In the genomic region with DNA sequence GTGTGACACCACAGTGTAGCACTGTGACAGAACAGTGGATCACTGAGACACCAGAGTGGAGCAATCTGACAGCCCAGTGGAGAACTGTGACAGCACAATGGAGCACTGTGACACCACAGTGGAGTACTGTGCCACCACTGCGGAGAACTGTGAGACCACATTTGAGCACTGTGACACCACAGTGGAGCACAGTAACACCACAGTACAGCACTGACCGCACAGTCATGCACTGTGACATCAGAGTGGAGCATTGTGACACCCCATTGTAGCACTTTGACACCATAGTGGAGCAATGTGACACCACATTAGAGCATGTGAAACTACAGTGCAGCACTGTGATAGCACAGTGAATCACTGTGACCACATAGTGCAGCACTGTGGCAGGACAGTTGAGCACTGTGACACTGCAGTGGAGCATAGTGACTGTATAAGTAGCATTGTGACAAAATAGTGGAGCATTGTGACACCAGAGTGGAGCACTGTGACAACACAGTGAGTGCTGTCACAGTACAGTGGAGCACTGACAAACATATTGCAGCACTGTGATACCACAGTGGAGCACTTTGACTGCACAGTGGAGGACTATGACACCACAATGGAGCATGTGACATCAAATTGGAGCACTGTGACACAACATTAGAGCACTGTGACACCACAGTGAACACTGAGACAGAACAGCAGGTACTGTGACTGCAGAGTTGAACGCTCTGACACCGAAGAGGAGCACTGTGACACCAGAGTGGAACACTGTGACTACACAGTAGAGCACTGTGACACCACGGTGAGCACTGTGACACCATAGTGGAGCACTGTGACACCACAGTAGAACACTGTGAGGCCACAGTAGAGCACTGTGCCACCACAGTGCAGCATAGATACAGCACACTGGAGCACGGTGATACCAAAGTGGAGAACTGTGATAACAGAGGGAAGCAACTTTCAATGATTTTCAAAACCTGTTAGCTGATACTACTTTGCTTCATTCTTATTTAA, we compare ENCODE assay signal across 8 mouse cellular contexts.
A peak's percentile ranks its signal among the peaks of the same experiment; 100 is the strongest.
DNase-seq lines count a peak whose midpoint lies in the region; ATAC-seq and TF ChIP-seq lines count a peak whose summit lies in the region.

No protein-coding gene starts in this region.

- peak; percentile 0 for DNase-seq in adrenal gland, postnatal 10 days
- no peak for DNase-seq in adrenal gland, postnatal 25 days
- peak; percentile 13 for DNase-seq in stomach, postnatal 0 days (ENCODE audit: low spot score)
- no peak for DNase-seq in cerebellum, postnatal 36 days
- no peak for DNase-seq in layer of hippocampus, adult 2 months (ENCODE audit: low spot score in 2 of 2)

- no peaks in the 10 kb centered on the region; the same call in 1 of the 2 replicates for H3K4me1 ChIP-seq in megakaryocyte, embryonic 14.5 days
- H3K4me1 ChIP-seq in limb, embryonic 15.5 days = no peaks in the 10 kb centered on the region
- no peaks in the 10 kb centered on the region for H3K4me1 ChIP-seq in stomach, postnatal 0 days (replicated peaks; ENCODE audit: control insufficient read depth, insufficient read depth)

- no peak overlapping the region for H3K4me2 ChIP-seq in limb, embryonic 15.5 days
- no peak overlapping the region for H3K4me2 ChIP-seq in stomach, postnatal 0 days (replicated peaks; ENCODE audit: low read depth)

- no peak for TF ChIP-seq CTCF in stomach, postnatal 0 days (IDR thresholded peaks at IDR 0.05; ENCODE audit: low read depth)
- no peak for TF ChIP-seq CTCF in layer of hippocampus, adult 2 months (conservative IDR thresholded peaks at IDR 0.05)

- WGBS in limb, embryonic 15.5 days = 56% methylated on average over 6 of the region's 6 CpGs
- WGBS in stomach, postnatal 0 days = 59% methylated on average over 6 of the region's 6 CpGs

- H3K9ac ChIP-seq in limb, embryonic 15.5 days = no peak overlapping the region
- no peak overlapping the region for H3K9ac ChIP-seq in stomach, postnatal 0 days (ENCODE audit: low read length)

- no peak for ATAC-seq in megakaryocyte, adult 5-6 weeks (ENCODE audit: poor library complexity, severe bottlenecking)
- ATAC-seq in limb, embryonic 15.5 days (ENCODE audit: insufficient number of reproducible peaks, low FRiP score, low TSS enrichment, low read depth) = 0 out of 2 replicates have a peak, but pooled peaks have one; percentile 3
- peak; percentile 10; the same call in 1 of the 2 replicates for ATAC-seq in stomach, postnatal 0 days (ENCODE audit: low FRiP score, low TSS enrichment)

- no peak overlapping the region for H3K27ac ChIP-seq in limb, embryonic 15.5 days
- H3K27ac ChIP-seq in stomach, postnatal 0 days (replicated peaks) = no peak overlapping the region
- H3K27ac ChIP-seq in layer of hippocampus, adult 2 months = no peak overlapping the region

- peak overlapping the region; percentile 24 for H3K4me3 ChIP-seq in megakaryocyte, embryonic 14.5 days (replicated peaks)
- no peak overlapping the region for H3K4me3 ChIP-seq in limb, embryonic 15.5 days
- H3K4me3 ChIP-seq in stomach, postnatal 0 days (ENCODE audit: low read depth, low read length) = no peak overlapping the region
- no peak overlapping the region for H3K4me3 ChIP-seq in layer of hippocampus, adult 2 months

- no peaks in the 10 kb centered on the region for H3K27me3 ChIP-seq in megakaryocyte, embryonic 14.5 days (replicated peaks)
- no peaks in the 10 kb centered on the region for H3K27me3 ChIP-seq in limb, embryonic 15.5 days
- no peaks in the 10 kb centered on the region for H3K27me3 ChIP-seq in stomach, postnatal 0 days (ENCODE audit: control insufficient read depth, insufficient read depth, low read length)

- no peaks in the 10 kb centered on the region for H3K36me3 ChIP-seq in megakaryocyte, embryonic 14.5 days (replicated peaks; ENCODE audit: low read length)
- H3K36me3 ChIP-seq in limb, embryonic 15.5 days = no peaks in the 10 kb centered on the region
- H3K36me3 ChIP-seq in stomach, postnatal 0 days (ENCODE audit: control insufficient read depth, insufficient read depth, low read length) = no peaks in the 10 kb centered on the region

- TF ChIP-seq EP300 in stomach, postnatal 0 days (optimal IDR thresholded peaks at IDR 0.05) = no peak

- H3K9me3 ChIP-seq in megakaryocyte, embryonic 14.5 days = peaks cover 75% of the 10 kb centered on the region
- H3K9me3 ChIP-seq in limb, embryonic 15.5 days = peaks cover 62% of the 10 kb centered on the region
- H3K9me3 ChIP-seq in stomach, postnatal 0 days (ENCODE audit: control insufficient read depth, low read length) = peaks cover 58% of the 10 kb centered on the region

Comparison
In these comparisons a context has a peak if more than half of its experiments do, and no peak if none do; other contexts are left out.
1. DNase-seq: peak in adrenal gland, postnatal 10 days (single experiment) and stomach, postnatal 0 days (single experiment); none in adrenal gland, postnatal 25 days (single experiment), cerebellum, postnatal 36 days (0 of 2) and layer of hippocampus, adult 2 months (0 of 2).